Mouse (Mus musculus) small intestine, adult 2 months (tissue): ENCODE measurements around the gene Gng8.

ENCODE experiments used
- CTCF ChIP-seq: fragments of 200-500 bp; IDR thresholded peaks from 2 replicates; pipeline ENCODE4 v1.5.1; 2012; ENCODE audit warnings: low read depth, mild to moderate bottlenecking, control low read depth, inconsistent platforms, low read length, moderate library complexity, mixed read lengths; ENCODE audit not compliant: insufficient replicate concordance, insufficient read length; ENCODE audit errors: extremely low read depth
- POLR2A ChIP-seq: fragments of 200-500 bp; IDR thresholded peaks from 2 replicates; pipeline ENCODE4 v1.6.1; 2012; ENCODE audit warnings: low read depth, mild to moderate bottlenecking, control low read depth, inconsistent platforms, low read length, moderate library complexity

- TF ChIP-seq CTCF (no peak), POLR2A (no peak)
These were observed 29.5 kb downstream of the Gng8 start for GRCm38 (mm10) chr7:16920818-16921791.
